Mouse (Mus musculus): ENCODE results near the gene Trip6. TPM values are rescaled to one million over a fixed set of nuclear protein-coding genes. Genes with fewer than 3 reads are reported as not detected.

Trip6 gene
- total and polyA plus RNA-seq, 3 experiments = 0.58 to 2.1 TPM; not detected in 1

GRCm38 (mm10) chr5:137289591-137290365, 24.4 kb downstream of the Trip6 start:
- peak; percentile 99 for DNase-seq (ENCODE audit: low read depth, low spot score)

GRCm38 (mm10) chr5:137288999-137289470, 25.2 kb downstream of the Trip6 start:
- Histone ChIP-seq H3K79me2 (ENCODE audit: control insufficient read depth, insufficient read depth, low read length, poor library complexity) (peaks cover 9% of the 10 kb centered on the region; the same call in 1 of the 2 replicates), H3K27ac (ENCODE audit: control insufficient read depth, low read depth, low read length) (peak overlapping the region; percentile 92), H3K4me3 (ENCODE audit: control insufficient read depth in 1 of 2, insufficient read depth in 1 of 2, low read depth in 2 of 2, low read length in 2 of 2) (peak overlapping the region; percentile 70 to 89), H3K36me3 (ENCODE audit: control insufficient read depth in 1 of 2, insufficient read depth in 2 of 2, low read length in 2 of 2) (peaks cover 0 to 24% of the 10 kb centered on the region in 2 experiments; a peak in 2 of 4 replicates), H3K9ac (ENCODE audit: control insufficient read depth, low read depth, low read length, poor library complexity, severe bottlenecking) (peak overlapping the region; percentile 86), H3K4me1 (ENCODE audit: control insufficient read depth in 1 of 2, insufficient read depth in 2 of 2, low read length in 2 of 2) (peaks cover 4 to 31% of the 10 kb centered on the region in 2 experiments), H3K27me3 (ENCODE audit: control insufficient read depth in 1 of 2, insufficient read depth in 2 of 2, low read length in 2 of 2) (no peaks in the 10 kb centered on the region), H3K9me3 (replicated peaks; ENCODE audit: insufficient read depth, low read length) (no peaks in the 10 kb centered on the region)
- DNase-seq (ENCODE audit: low read depth, low spot score) = peak; percentile 79
- TF ChIP-seq NRF1 (IDR thresholded peaks at IDR 0.05; ENCODE audit: insufficient read depth, low read depth, low read length, poor library complexity, severe bottlenecking) (no peak), ZC3H11A (IDR thresholded peaks at IDR 0.05; ENCODE audit: low read depth, low read length) (peak; percentile 9; the same call in 1 of the 2 replicates), MYC (IDR thresholded peaks at IDR 0.05; ENCODE audit: low read depth, low read length) (no peak), GABPA (IDR thresholded peaks at IDR 0.05; ENCODE audit: low read depth, low read length) (no peak), MAZ (IDR thresholded peaks at IDR 0.05; ENCODE audit: low read depth, low read length) (peak; percentile 81; the same call in 1 of the 2 replicates), POLR2AphosphoS2 (IDR thresholded peaks at IDR 0.05; ENCODE audit: low read length) (no peak), TCF12 (IDR thresholded peaks at IDR 0.05; ENCODE audit: low read depth, low read length) (peak; percentile 14; the same call in 1 of the 2 replicates), SIN3A (IDR thresholded peaks at IDR 0.05; ENCODE audit: low read length) (no peak), EP300 (IDR thresholded peaks at IDR 0.05; ENCODE audit: low read depth in 1 of 2, low read length in 2 of 2) (no peak), USF2 (IDR thresholded peaks at IDR 0.05; ENCODE audit: borderline replicate concordance in 1 of 2, insufficient read depth in 1 of 2, low read depth in 1 of 2, low read length in 2 of 2) (no peak), MXI1 (IDR thresholded peaks at IDR 0.05; ENCODE audit: low read depth, low read length) (0 out of 2 replicates have a peak, but pooled peaks have one; percentile 18), ELF1 (IDR thresholded peaks at IDR 0.05; ENCODE audit: low read depth, low read length) (no peak), ZNF384 (IDR thresholded peaks at IDR 0.05; ENCODE audit: low read depth, low read length) (no peak), GATA1 (IDR thresholded peaks at IDR 0.05; ENCODE audit: low read depth, low read length) (no peak), TBP (IDR thresholded peaks at IDR 0.05; ENCODE audit: low read depth, low read length) (no peak), SMC3 (IDR thresholded peaks at IDR 0.05; ENCODE audit: low read depth, low read length) (peak; percentile 33)

More at GRCm38 (mm10) chr5:137289591-137290365, 24.4 kb downstream of the Trip6 start:
- H3K27ac ChIP-seq (ENCODE audit: control insufficient read depth, low read depth, low read length) = peak overlapping the region; percentile 92
- peak overlapping the region; percentile 86 for H3K9ac ChIP-seq (ENCODE audit: control insufficient read depth, low read depth, low read length, poor library complexity, severe bottlenecking)
- H3K4me3 ChIP-seq (ENCODE audit: control insufficient read depth in 1 of 2, insufficient read depth in 1 of 2, low read depth in 2 of 2, low read length in 2 of 2) = peak overlapping the region; percentile 70 to 89
- TF ChIP-seq ZMIZ1 (IDR thresholded peaks at IDR 0.05; ENCODE audit: low read depth, low read length) (peak; percentile 93), KAT2A (conservative IDR thresholded peaks at IDR 0.05; ENCODE audit: low read depth, low read length) (no peak; the same call in 1 of the 2 replicates), EP300 (IDR thresholded peaks at IDR 0.05; ENCODE audit: low read depth in 1 of 2, low read length in 2 of 2) (peak; percentile 93 to 98), SIN3A (IDR thresholded peaks at IDR 0.05; ENCODE audit: low read length) (peak; percentile 86), POLR2A (IDR thresholded peaks at IDR 0.05; ENCODE audit: control insufficient read depth in 1 of 2, insufficient read depth in 1 of 2, low read depth in 1 of 2, low read length in 2 of 2, poor library complexity in 1 of 2) (peak in 1 of 2 experiments; percentile 77; a peak in 2 of 4 replicates), CHD2 (IDR thresholded peaks at IDR 0.05; ENCODE audit: low read length) (0 out of 2 replicates have a peak, but pooled peaks have one; percentile 26), RCOR1 (IDR thresholded peaks at IDR 0.05; ENCODE audit: low read depth, low read length) (peak; percentile 70), UBTF (IDR thresholded peaks at IDR 0.05; ENCODE audit: borderline replicate concordance, insufficient read depth, low read depth, low read length) (peak; percentile 59; the same call in 1 of the 2 replicates), ZKSCAN1 (IDR thresholded peaks at IDR 0.05; ENCODE audit: low read depth, low read length) (no peak), MXI1 (IDR thresholded peaks at IDR 0.05; ENCODE audit: low read depth, low read length) (peak; percentile 51; the same call in 1 of the 2 replicates), USF2 (IDR thresholded peaks at IDR 0.05; ENCODE audit: borderline replicate concordance in 1 of 2, insufficient read depth in 1 of 2, low read depth in 1 of 2, low read length in 2 of 2) (no peak), POLR2AphosphoS2 (IDR thresholded peaks at IDR 0.05; ENCODE audit: low read length) (peak; percentile 68; the same call in 1 of the 2 replicates), USF1 (IDR thresholded peaks at IDR 0.05; ENCODE audit: low read depth, low read length) (0 out of 2 replicates have a peak, but pooled peaks have one; percentile 20), MAZ (IDR thresholded peaks at IDR 0.05; ENCODE audit: low read depth, low read length) (peak; percentile 87), HCFC1 (IDR thresholded peaks at IDR 0.05; ENCODE audit: low read depth, low read length) (peak; percentile 30; the same call in 1 of the 2 replicates), MEF2A (IDR thresholded peaks at IDR 0.05; ENCODE audit: extremely low read depth, insufficient replicate concordance, low read depth, low read length, poor library complexity, severe bottlenecking) (no peak), TCF12 (IDR thresholded peaks at IDR 0.05; ENCODE audit: low read depth, low read length) (peak; percentile 98), ETS1 (IDR thresholded peaks at IDR 0.05; ENCODE audit: low read depth, low read length) (peak; percentile 95), NRF1 (IDR thresholded peaks at IDR 0.05; ENCODE audit: insufficient read depth, low read depth, low read length, poor library complexity, severe bottlenecking) (peak; percentile 29; the same call in 1 of the 2 replicates), MAX (IDR thresholded peaks at IDR 0.05; ENCODE audit: low read length) (peak; percentile 0; the same call in 1 of the 2 replicates), RAD21 (IDR thresholded peaks at IDR 0.05; ENCODE audit: low read depth, low read length) (no peak), MYC (IDR thresholded peaks at IDR 0.05; ENCODE audit: low read depth, low read length) (peak; percentile 53; the same call in 1 of the 2 replicates), TBP (IDR thresholded peaks at IDR 0.05; ENCODE audit: low read depth, low read length) (peak; percentile 89; the same call in 1 of the 2 replicates), MYB (IDR thresholded peaks at IDR 0.05; ENCODE audit: low read depth, low read length) (peak; percentile 68), TAL1 (IDR thresholded peaks at IDR 0.05; ENCODE audit: low read length) (peak; percentile 100), ELF1 (IDR thresholded peaks at IDR 0.05; ENCODE audit: low read depth, low read length) (no peak), POLR2AphosphoS5 (IDR thresholded peaks at IDR 0.05; ENCODE audit: borderline replicate concordance, low read depth, low read length) (peak; percentile 62; the same call in 1 of the 2 replicates), GATA1 (IDR thresholded peaks at IDR 0.05; ENCODE audit: low read depth, low read length) (peak; percentile 98), NELFE (IDR thresholded peaks at IDR 0.05; ENCODE audit: low read depth, low read length) (peak; percentile 52), SMC3 (IDR thresholded peaks at IDR 0.05; ENCODE audit: low read depth, low read length) (no peak)
- H3K27me3 ChIP-seq (ENCODE audit: control insufficient read depth in 1 of 2, insufficient read depth in 2 of 2, low read length in 2 of 2) = no peaks in the 10 kb centered on the region
- H3K36me3 ChIP-seq (ENCODE audit: control insufficient read depth in 1 of 2, insufficient read depth in 2 of 2, low read length in 2 of 2) = peaks cover 0 to 24% of the 10 kb centered on the region in 2 experiments; a peak in 2 of 4 replicates
- peaks cover 4 to 31% of the 10 kb centered on the region in 2 experiments for H3K4me1 ChIP-seq (ENCODE audit: control insufficient read depth in 1 of 2, insufficient read depth in 2 of 2, low read length in 2 of 2)
- H3K9me3 ChIP-seq (replicated peaks; ENCODE audit: insufficient read depth, low read length) = no peaks in the 10 kb centered on the region
- peaks cover 11% of the 10 kb centered on the region; the same call in 1 of the 2 replicates for H3K79me2 ChIP-seq (ENCODE audit: control insufficient read depth, insufficient read depth, low read length, poor library complexity)

Data from MEL (cell line).